Mouse (Mus musculus) adrenal gland, postnatal 25 days (tissue): Measurements from ENCODE around the gene Olfr733. TPM values are rescaled to one million over a fixed set of nuclear protein-coding genes. Genes with fewer than 3 reads are reported as not detected.

Experiments
- DNase-seq: peaks from one replicate; pipeline ENCODE4 v3.0.0; 2021; ENCODE audit warnings: mixed read lengths
- long read RNA-seq: library from polyadenylated mRNA; stranded (forward); transcript quantifications from one replicate; pipeline ENCODE4 v2.0.0, GENCODE M21; 2021
- total RNA-seq: library from RNA; stranded (reverse); gene quantifications from 2 replicates; pipeline ENCODE4 v1.2.3, GENCODE M21; 2021

Olfr733 gene
- total RNA-seq = not detected in 2 replicates
- long read RNA-seq = 0 reads

GRCm38 (mm10) chr14:50301422-50301821, at the start of gene Olfr733:
Gene Olfr733, minus strand, starts transcription at chr14:50301522.
- DNase-seq = no peak

- DNase-seq = no peak
Measured at GRCm38 (mm10) chr14:50348796-50349195, 47.5 kb upstream of the Olfr733 start, which contains the start of gene Olfr735. Gene Olfr735, minus strand, starts transcription at chr14:50348872.

GRCm38 (mm10) chr14:50326661-50327060, 25.3 kb upstream of the Olfr733 start, which contains the start of gene Olfr734:
Gene Olfr734, minus strand, starts transcription at chr14:50326761.
- no peak for DNase-seq

- DNase-seq = no peak
Measured at GRCm38 (mm10) chr14:50284106-50284505, 17.2 kb downstream of the Olfr733 start, which contains the start of gene Olfr732. Gene Olfr732, minus strand, starts transcription at chr14:50284206.

Other genes with a start within 250 kb of the Olfr733 start
- not detected in 2 replicates for gene Olfr726, start 210.6 kb downstream of the Olfr733 start, total RNA-seq
- not detected in 2 replicates for gene Olfr727, start 178.3 kb downstream of the Olfr733 start, total RNA-seq
- gene Olfr728, start 158.8 kb downstream of the Olfr733 start, total RNA-seq = not detected in 2 replicates
- gene Olfr729, start 148.6 kb downstream of the Olfr733 start, total RNA-seq = not detected in 2 replicates
- gene Olfr730, start 113.3 kb downstream of the Olfr733 start, total RNA-seq = not detected in 2 replicates
- gene Olfr731, start 59.7 kb downstream of the Olfr733 start, total RNA-seq = 0.21 TPM in 1 of 2 replicates, not detected in the other
- gene Olfr732, start 17.3 kb downstream of the Olfr733 start, total RNA-seq = not detected in 2 replicates
- gene Olfr734, start 25.2 kb upstream of the Olfr733 start, total RNA-seq = 0.18 TPM in 1 of 2 replicates, not detected in the other
- gene Olfr735, start 47.4 kb upstream of the Olfr733 start, total RNA-seq = not detected in 2 replicates
- not detected in 2 replicates for gene Tlr11, start 56.4 kb upstream of the Olfr733 start, total RNA-seq
- not detected in 2 replicates for gene Olfr736, start 79.6 kb upstream of the Olfr733 start, total RNA-seq
- gene Olfr738, start 106.0 kb upstream of the Olfr733 start, total RNA-seq = not detected in 2 replicates
- not detected in 2 replicates for gene Olfr739, start 117.1 kb upstream of the Olfr733 start, total RNA-seq
- gene Olfr740, start 144.0 kb upstream of the Olfr733 start, total RNA-seq = not detected in 2 replicates
- not detected in 2 replicates for gene Olfr741, start 171.2 kb upstream of the Olfr733 start, total RNA-seq
- gene Olfr742, start 202.1 kb upstream of the Olfr733 start, total RNA-seq = not detected in 2 replicates
- gene Olfr743, start 220.3 kb upstream of the Olfr733 start, total RNA-seq = not detected in 2 replicates